Mouse (Mus musculus) kidney, adult 11 months (tissue): Measurements from ENCODE around the gene Gng7.
"Not testable (repeated sequence)": the region's sequence is repeated elsewhere in the genome, so short reads cannot be mapped to it uniquely, and the experiment has no call there.

Experiments
- DNase-seq: peaks from one replicate; pipeline ENCODE4 v3.0.0; 2022

The Gng7 gene

GRCm38 (mm10) chr10:81014393-81015384 is at the start of gene Gng7:
Gene Gng7, minus strand, starts transcription at chr10:81014945.
- DNase-seq: peak; percentile 95

- DNase-seq: not testable (repeated sequence)
Observed at GRCm38 (mm10) chr10:81064519-81064918, 49.8 kb upstream of the Gng7 start.

- DNase-seq: no peak
Observed at GRCm38 (mm10) chr10:81062710-81063109, 48.0 kb upstream of the Gng7 start.

GRCm38 (mm10) chr10:81059603-81060543 is 45.1 kb upstream of the Gng7 start, which contains the start of gene Sgta:
Gene Sgta, minus strand, starts transcription at chr10:81060181.
- peak; percentile 100 for DNase-seq

DNA sequence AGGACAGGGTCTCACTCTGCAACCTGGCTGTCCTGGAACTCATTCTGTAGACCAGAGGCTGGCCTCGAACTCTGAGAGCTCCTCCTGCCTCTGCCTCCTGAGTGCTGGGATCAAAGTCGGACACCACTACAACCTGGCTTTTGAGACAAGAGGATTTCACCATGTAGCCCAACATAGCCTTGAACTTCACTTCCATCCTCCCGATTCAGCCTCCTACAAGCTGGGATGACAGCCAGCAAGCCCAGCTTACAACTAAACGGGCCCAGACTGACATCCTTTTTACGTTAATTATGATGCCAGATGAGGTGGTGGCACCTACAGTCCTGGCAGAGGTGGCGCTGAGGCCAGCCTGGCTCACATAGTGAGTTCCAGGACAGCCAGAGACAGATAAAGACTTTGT is 44.2 kb upstream of the Gng7 start:
- DNase-seq: no peak

DNA sequence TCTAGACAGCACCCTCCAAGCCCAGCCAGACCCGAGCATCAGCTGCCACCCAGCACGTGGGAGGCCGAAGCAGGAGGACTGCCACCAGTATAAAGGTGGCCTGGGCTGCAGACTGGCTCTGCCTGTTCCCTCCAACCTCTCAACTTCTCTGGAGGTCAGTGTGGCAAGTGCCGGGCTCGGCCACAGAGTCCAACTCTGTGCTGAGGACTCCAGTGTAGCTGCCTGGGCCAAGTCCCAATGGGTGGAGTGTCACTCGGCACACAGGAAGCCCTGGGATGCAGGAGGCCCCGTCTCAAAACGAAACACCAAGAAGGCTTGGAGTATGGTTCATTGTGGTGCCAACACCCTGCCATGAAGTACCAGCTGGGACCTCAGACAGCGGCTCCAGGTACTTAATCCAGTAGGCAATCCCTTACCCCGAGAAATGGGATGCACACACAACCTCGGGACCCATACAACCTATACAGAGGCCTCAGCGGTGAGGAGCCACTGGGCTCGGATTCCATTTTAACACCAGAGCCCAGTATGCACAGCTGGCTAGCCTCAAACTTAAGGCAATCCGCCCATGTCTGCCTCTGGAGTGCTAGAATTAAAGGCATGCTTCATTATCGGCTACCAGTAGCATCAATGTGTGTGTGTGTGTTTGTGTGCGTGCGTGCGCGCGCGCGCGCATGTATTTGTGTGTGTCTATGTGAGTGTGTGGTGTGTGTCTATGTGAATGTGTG is 42.8 kb upstream of the Gng7 start:
- no peak for DNase-seq

- not testable (repeated sequence) for DNase-seq
Observed at GRCm38 (mm10) chr10:81055802-81056340, 41.1 kb upstream of the Gng7 start.

GRCm38 (mm10) chr10:81055169-81055568 is 40.4 kb upstream of the Gng7 start:
- no peak for DNase-seq

DNA sequence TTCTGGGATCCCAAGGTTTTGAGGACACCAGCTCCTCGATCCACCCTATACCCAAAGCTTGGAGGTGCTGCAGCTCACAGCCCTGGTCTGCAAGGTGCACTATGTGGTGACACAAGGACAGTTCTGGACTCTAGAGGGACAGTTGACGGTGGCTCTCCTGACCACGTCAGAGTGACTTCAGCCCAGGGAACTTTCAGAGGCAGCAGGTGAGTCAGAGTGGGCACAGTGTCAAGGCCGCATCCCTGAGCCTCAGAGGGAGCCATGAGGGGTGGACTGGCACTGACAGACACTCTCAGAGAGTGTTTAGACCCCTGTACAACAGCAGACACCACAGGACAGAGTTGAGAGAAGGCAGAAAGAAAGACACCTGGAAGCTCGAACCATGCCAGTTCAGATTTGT is 37.8 kb upstream of the Gng7 start:
- no peak for DNase-seq

DNA sequence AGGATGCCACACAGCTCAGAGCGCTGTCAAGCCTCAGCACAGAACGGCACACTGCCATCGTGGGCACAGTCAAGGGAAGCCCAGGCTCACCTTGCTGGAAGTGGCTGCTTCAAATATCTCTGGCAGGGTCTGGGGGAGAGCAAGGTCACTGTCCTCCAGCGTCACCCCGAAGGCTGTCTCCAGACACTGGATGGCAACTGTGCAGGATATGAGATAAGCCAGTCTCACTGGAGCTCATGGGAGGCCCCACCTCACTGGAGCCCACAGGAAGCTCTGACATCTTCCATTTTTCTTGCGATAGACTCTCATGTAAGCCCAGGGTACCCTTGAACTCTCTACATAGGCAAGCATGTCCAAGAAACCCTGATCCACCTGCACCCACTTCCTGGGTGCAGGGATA is 36.4 kb upstream of the Gng7 start:
- no peak for DNase-seq

DNA sequence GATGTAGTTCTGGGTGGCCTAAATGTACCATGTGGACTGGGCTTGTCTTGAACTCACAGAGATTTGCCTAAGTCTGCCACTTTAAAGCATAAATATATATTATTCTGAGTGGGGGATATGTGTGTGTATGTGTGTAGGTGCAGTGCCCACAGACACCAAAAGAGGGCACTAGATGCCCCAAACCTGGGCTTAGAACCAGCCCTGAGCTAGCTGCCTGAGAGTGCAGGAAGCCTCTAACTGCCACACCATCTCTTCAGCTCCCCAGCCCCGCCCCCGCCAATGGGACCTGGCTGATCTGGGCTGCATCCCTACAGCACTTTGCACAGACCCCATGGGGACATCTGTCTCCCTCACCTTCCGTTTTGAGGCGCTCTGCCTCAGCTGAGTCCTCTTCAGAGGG is 35.9 kb upstream of the Gng7 start:
- no peak for DNase-seq

- not testable (repeated sequence) for DNase-seq
Observed at GRCm38 (mm10) chr10:81045246-81045645, 30.5 kb upstream of the Gng7 start.

- peak; percentile 28 for DNase-seq
Observed at GRCm38 (mm10) chr10:81041458-81042175, 26.9 kb upstream of the Gng7 start.

- DNase-seq: peak; percentile 98
Observed at GRCm38 (mm10) chr10:81036988-81037580, 22.3 kb upstream of the Gng7 start, which contains the start of gene Slc39a3. Gene Slc39a3, minus strand, starts transcription at chr10:81037426.

DNA sequence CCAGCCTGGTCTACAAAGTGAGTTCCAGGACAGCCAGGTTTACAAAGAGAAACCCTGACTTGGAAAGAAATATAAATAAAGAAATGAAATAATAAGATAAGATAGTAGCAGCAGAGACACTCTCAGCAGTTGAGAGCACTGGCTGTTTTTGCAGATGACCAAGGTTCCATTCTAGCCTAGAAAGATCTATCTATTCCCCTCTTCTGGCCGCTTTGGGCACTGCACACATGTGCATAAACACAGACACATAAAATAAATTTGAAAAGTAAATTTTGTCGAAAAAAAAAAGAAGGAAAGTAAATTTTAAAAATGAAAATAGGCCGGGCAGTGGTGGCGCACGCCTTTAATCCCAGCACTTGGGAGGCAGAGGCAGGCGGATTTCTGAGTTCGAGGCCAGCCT is 21.5 kb upstream of the Gng7 start:
- DNase-seq: no peak

DNA sequence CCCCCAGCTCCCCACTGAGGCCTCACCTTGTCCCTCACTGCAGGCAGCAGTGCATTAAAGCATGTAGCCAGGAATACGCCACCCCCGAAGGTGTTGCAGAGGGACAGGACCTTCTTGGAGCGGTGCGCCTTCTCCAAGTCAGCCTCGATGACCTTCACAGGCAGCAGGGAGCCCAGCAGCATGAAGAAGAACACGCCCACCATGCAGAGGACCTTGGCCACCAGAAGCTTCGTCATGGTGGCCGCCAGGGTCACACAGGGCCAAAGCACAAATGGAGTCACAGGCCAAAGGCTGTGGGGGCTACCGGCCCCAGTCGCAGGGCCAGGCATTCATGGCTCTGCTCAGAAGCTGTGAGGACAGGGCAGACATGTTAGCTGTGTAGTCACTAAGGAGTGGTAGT is 18.8 kb upstream of the Gng7 start:
- no peak for DNase-seq

- DNase-seq: no peak
Observed at GRCm38 (mm10) chr10:81029031-81029430, 14.3 kb upstream of the Gng7 start.

GRCm38 (mm10) chr10:81028219-81028618 is 13.5 kb upstream of the Gng7 start:
- no peak for DNase-seq

- no peak for DNase-seq
Observed at GRCm38 (mm10) chr10:81027331-81027730, 12.6 kb upstream of the Gng7 start.

DNA sequence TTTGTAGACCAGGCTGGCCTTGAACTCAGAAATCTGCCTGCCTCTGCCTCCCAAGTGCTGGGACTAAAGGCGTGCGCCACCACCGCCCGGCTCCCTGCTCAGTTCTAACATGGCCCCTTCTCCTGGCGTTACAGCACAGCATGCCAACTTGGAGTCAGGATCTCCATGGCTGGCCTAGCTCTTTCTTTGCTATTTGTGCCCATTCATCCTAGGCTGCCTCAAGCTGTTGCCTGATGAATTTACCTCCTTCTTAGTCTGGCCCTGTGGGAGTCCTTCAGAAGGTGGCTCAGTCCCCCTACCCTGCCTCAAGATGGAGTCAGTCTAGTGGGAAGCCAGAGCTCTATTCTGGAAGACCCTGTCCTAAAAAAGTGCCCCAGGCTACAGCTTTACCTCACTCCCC is 12.1 kb upstream of the Gng7 start:
- DNase-seq: no peak

GRCm38 (mm10) chr10:81025639-81026275 is 11.0 kb upstream of the Gng7 start, which contains the start of gene Diras1:
Gene Diras1, minus strand, starts transcription at chr10:81025662.
- no peak for DNase-seq
